Mouse (Mus musculus) myocyte (in vitro differentiated cells): ENCODE measurements at regions not wholly inside any gene's neighbourhood (a gene's known extent, or its start where the extent isn't known, plus 50 kb on each side); places are given as distances from the start of the nearest gene placed in this dataset.

Experiments
- CEBPB ChIP-seq: IDR thresholded peaks from 2 replicates; pipeline ENCODE4 v1.6.1; 2011; ENCODE audit warnings: mild to moderate bottlenecking, moderate library complexity; ENCODE audit not compliant: poor library complexity, insufficient read depth, severe bottlenecking
- E2F4 ChIP-seq: IDR thresholded peaks from one replicate; pipeline ENCODE4 v1.6.1; 2011; ENCODE audit warnings: mild to moderate bottlenecking, control low read depth, moderate library complexity; ENCODE audit not compliant: insufficient read depth
- MAX ChIP-seq: IDR thresholded peaks from one replicate; pipeline ENCODE4 v1.6.1; 2011; ENCODE audit warnings: low read depth, mild to moderate bottlenecking, control low read depth
- MYOD1 ChIP-seq, 3 experiments: IDR thresholded peaks; one replicate each; pipeline ENCODE4 v1.6.1; 2011; ENCODE audit warnings: control low read depth in 2 of 3, low read depth in 2 of 3, mild to moderate bottlenecking in 2 of 3, moderate library complexity in 1 of 3; ENCODE audit not compliant: insufficient read length in 2 of 3, control insufficient read depth in 1 of 3
- MYOG ChIP-seq, 3 experiments: IDR thresholded peaks; one replicate each; pipeline ENCODE4 v1.6.1; 2011; ENCODE audit warnings: control low read depth in 2 of 3, low read depth in 2 of 3, mild to moderate bottlenecking in 2 of 3; ENCODE audit not compliant: insufficient read length in 2 of 3, control insufficient read depth in 1 of 3, insufficient read depth in 1 of 3
- POLR2A ChIP-seq: IDR thresholded peaks from one replicate; pipeline ENCODE4 v1.6.1; 2011; ENCODE audit warnings: low read depth, mild to moderate bottlenecking, control low read depth, moderate library complexity; ENCODE audit not compliant: insufficient read length
- POLR2AphosphoS2 ChIP-seq: IDR thresholded peaks from one replicate; pipeline ENCODE4 v1.6.1; 2011; ENCODE audit warnings: low read depth, control low read depth; ENCODE audit not compliant: insufficient read length
- REST ChIP-seq: IDR thresholded peaks from one replicate; pipeline ENCODE4 v1.6.1; 2011; ENCODE audit warnings: mild to moderate bottlenecking, control low read depth, moderate library complexity; ENCODE audit not compliant: insufficient read depth, insufficient read length
- SRF ChIP-seq: IDR thresholded peaks from one replicate; pipeline ENCODE4 v1.6.1; 2011; ENCODE audit warnings: low read depth; ENCODE audit not compliant: control insufficient read depth, insufficient read length
- TCF12 ChIP-seq: IDR thresholded peaks from one replicate; pipeline ENCODE4 v1.6.1; 2011; ENCODE audit warnings: mild to moderate bottlenecking, control low read depth; ENCODE audit not compliant: poor library complexity, insufficient read depth, severe bottlenecking
- USF1 ChIP-seq: IDR thresholded peaks from one replicate; pipeline ENCODE4 v1.6.1; 2011; ENCODE audit warnings: low read depth, mild to moderate bottlenecking, control low read depth, moderate library complexity

GRCm38 (mm10) chr10:56453578-56454069 is 76.5 kb downstream of the Gja1 start:
- TF ChIP-seq MAX (no peak), POLR2A (no peak), MYOG (IDR thresholded peaks at IDR 0.05; ENCODE audit: control insufficient read depth in 1 of 3, insufficient read depth in 1 of 3, insufficient read length in 2 of 3, low read depth in 2 of 3) (no peak), USF1 (no peak), TCF12 (no peak), CEBPB (no peak), POLR2AphosphoS2 (no peak), E2F4 (no peak), REST (no peak), SRF (no peak), MYOD1 (IDR thresholded peaks at IDR 0.05; ENCODE audit: control insufficient read depth in 1 of 3, insufficient read length in 2 of 3, low read depth in 2 of 3) (no peak)
